In genomic region chr6:115609121-115609520, GRCm38 (mm10) we compare ENCODE assay signal across 9 mouse cellular contexts. TPM values are rescaled to one million over a fixed set of nuclear protein-coding genes. Genes with fewer than 3 reads are reported as not detected.
DNase-seq lines count a peak whose midpoint lies in the region; ATAC-seq lines count a peak whose summit lies in the region.
"Had no signal": no experiment of that assay in that cellular context is flagged by ENCODE, and none has a peak within 500 bp of the region (broad histone marks: within the 10 kb centered on the region; RNA-seq: fewer than 3 reads in every experiment).

No protein-coding gene starts in this region.

- H3K27me3 ChIP-seq in midbrain, embryonic 10.5 days (ENCODE audit: low read depth, poor library complexity, severe bottlenecking), result no peaks in the 10 kb centered on the region
- no peaks in the 10 kb centered on the region for H3K27me3 ChIP-seq in midbrain, embryonic 11.5 days (ENCODE audit: control insufficient read depth, insufficient read depth, low read length)
- H3K27me3 ChIP-seq: limb, embryonic 13.5 days had no signal

- H3K4me1 ChIP-seq in midbrain, embryonic 10.5 days, result peaks cover 8% of the 10 kb centered on the region; the same call in 1 of the 2 replicates
- H3K4me1 ChIP-seq in midbrain, embryonic 11.5 days (ENCODE audit: control insufficient read depth, insufficient read depth, low read length), result no peaks in the 10 kb centered on the region
- H3K4me1 ChIP-seq: limb, embryonic 13.5 days had no signal

- H3K36me3 ChIP-seq in midbrain, embryonic 10.5 days, result peaks cover 48% of the 10 kb centered on the region
- 0 out of 2 replicates have a peak, but pooled peaks cover 5% of the 10 kb centered on the region for H3K36me3 ChIP-seq in midbrain, embryonic 11.5 days (ENCODE audit: control insufficient read depth, insufficient read depth, low read length)

- H3K4me3 ChIP-seq in midbrain, embryonic 10.5 days, result no peak overlapping the region
- H3K4me3 ChIP-seq in midbrain, embryonic 11.5 days (ENCODE audit: low read depth, low read length), result no peak overlapping the region
- H3K4me3 ChIP-seq: limb, embryonic 13.5 days had no signal

- no peaks in the 10 kb centered on the region for H3K9me3 ChIP-seq in midbrain, embryonic 10.5 days (replicated peaks)
- H3K9me3 ChIP-seq in midbrain, embryonic 11.5 days (ENCODE audit: control insufficient read depth, low read length), result no peaks in the 10 kb centered on the region
- H3K9me3 ChIP-seq: limb, embryonic 13.5 days had no signal

- H3K27ac ChIP-seq in midbrain, embryonic 10.5 days (replicated peaks), result no peak overlapping the region
- no peak overlapping the region for H3K27ac ChIP-seq in midbrain, embryonic 11.5 days (ENCODE audit: low read depth, low read length)
- H3K27ac ChIP-seq: limb, embryonic 13.5 days had no signal

- ATAC-seq in midbrain, embryonic 11.5 days (ENCODE audit: low FRiP score), result no peak
- no peak for ATAC-seq in erythroblast, adult 5-6 weeks (replicated peaks; ENCODE audit: low FRiP score, poor library complexity, severe bottlenecking)

- peak; percentile 37 for DNase-seq in cerebellum, postnatal 10 days
- DNase-seq in cerebellum, adult 9-11 months, result no peak
- peak; percentile 31 for DNase-seq in midbrain, embryonic 10.5 days (ENCODE audit: low spot score)
- DNase-seq in midbrain, embryonic 11.5 days (ENCODE audit: low spot score, missing footprints), result no peak
- DNase-seq in forelimb bud, embryonic 11.5 days (ENCODE audit: low read depth, low spot score), result peak; percentile 35
- DNase-seq in thymus, postnatal 14 days, result peak; percentile 62
- no peak for DNase-seq in layer of hippocampus, postnatal 10 days (ENCODE audit: low spot score in 2 of 2)

- no peak overlapping the region for H3K9ac ChIP-seq in midbrain, embryonic 11.5 days (ENCODE audit: low read length)
- H3K9ac ChIP-seq: limb, embryonic 13.5 days had no signal

- H3K4me2 ChIP-seq in midbrain, embryonic 11.5 days, result no peak overlapping the region
- H3K4me2 ChIP-seq: limb, embryonic 13.5 days had no signal

- WGBS in midbrain, embryonic 10.5 days, result 63% methylated on average over 3 of the region's 3 CpGs
- WGBS in midbrain, embryonic 11.5 days, result 60% methylated on average over 3 of the region's 3 CpGs

RNA-seq across cellular contexts. Expression of gene Mkrn2, which starts 7.4 kb away (rescaled TPM):
- 25.7 and 30.0 TPM in 2 replicates for polyA plus RNA-seq in midbrain, embryonic 10.5 days (2016; fragmentation: Nextera tagmentation; extraction: Ambion mirVana)
- 24.0 and 24.1 TPM in 2 replicates for polyA plus RNA-seq in midbrain, embryonic 11.5 days (2014; fragmentation: Nextera tagmentation; extraction: Ambion mirVana)
- total RNA-seq in erythroblast, adult 5-6 weeks (2015; ENCODE audit: low replicate concordance), result 0.58 and 0.84 TPM in 2 replicates
- 0.84 and 6.6 TPM in 2 replicates for total RNA-seq in erythroblast, adult 5-6 weeks (2017; ENCODE audit: low replicate concordance)
- total RNA-seq in layer of hippocampus, postnatal 10 days (2021), result 10 to 100 TPM; 32.2 to 44.4 TPM

RNA-seq across cellular contexts. Expression of gene Mkrn2os, which starts 16.7 kb away (rescaled TPM):
- polyA plus RNA-seq in midbrain, embryonic 10.5 days (2016; fragmentation: Nextera tagmentation; extraction: Ambion mirVana), result 0.10 and 0.15 TPM in 2 replicates
- 0.15 and 0.19 TPM in 2 replicates for polyA plus RNA-seq in midbrain, embryonic 11.5 days (2014; fragmentation: Nextera tagmentation; extraction: Ambion mirVana)
- total RNA-seq in erythroblast, adult 5-6 weeks (2015; ENCODE audit: low replicate concordance), result not detected in 2 replicates
- not detected in 2 replicates for total RNA-seq in erythroblast, adult 5-6 weeks (2017; ENCODE audit: low replicate concordance)
- total RNA-seq in layer of hippocampus, postnatal 10 days (2021), result not detected

Comparison
In these comparisons a context has a peak if more than half of its experiments do, and no peak if none do; other contexts are left out.
1. DNase-seq: peak in cerebellum, postnatal 10 days (2 of 2), midbrain, embryonic 10.5 days (single experiment), forelimb bud, embryonic 11.5 days (single experiment) and thymus, postnatal 14 days (single experiment); none in cerebellum, adult 9-11 months (single experiment), midbrain, embryonic 11.5 days (single experiment) and layer of hippocampus, postnatal 10 days (0 of 2).
2. RNA of gene Mkrn2, which starts 7.4 kb away (total RNA-seq): 32.2 to 44.4 TPM in layer of hippocampus, postnatal 10 days; 0.58 to 6.6 TPM in erythroblast, adult 5-6 weeks; every median in the first group is over 4 times any median in the second.